ENCODE assay signal across 16 mouse cellular contexts in genomic region chr1:40124237-40124636, GRCm38 (mm10). TPM values are rescaled to one million over a fixed set of nuclear protein-coding genes. Genes with fewer than 3 reads are reported as not detected.
"Had no signal": no experiment of that assay in that cellular context is flagged by ENCODE, and none has a peak within 500 bp of the region (broad histone marks: within the 10 kb centered on the region; RNA-seq: fewer than 3 reads in every experiment).

No protein-coding gene starts in this region.

- DNase-seq: retina, postnatal 1 day; right cerebral cortex, adult 18-20 months; right cerebral cortex, postnatal 14 days; right cerebral cortex, postnatal 25 days; right cerebral cortex, postnatal 4 days; spleen, adult 18-20 months; thymus, adult 18-20 months; thymus, adult 2 months; thymus, postnatal 14 days; thymus, postnatal 25 days; thymus, postnatal 36 days; thymus, postnatal 4 days had no signal

- H3K27ac ChIP-seq: neural tube, embryonic 15.5 days; stomach, embryonic 15.5 days; stomach, postnatal 0 days had no signal

- H3K36me3 ChIP-seq: neural tube, embryonic 15.5 days; stomach, embryonic 15.5 days had no signal

- H3K4me3 ChIP-seq: neural tube, embryonic 15.5 days; stomach, embryonic 15.5 days had no signal

- H3K4me2 ChIP-seq: neural tube, embryonic 15.5 days; stomach, embryonic 15.5 days had no signal

- H3K27me3 ChIP-seq: neural tube, embryonic 15.5 days; stomach, embryonic 15.5 days had no signal

- H3K9ac ChIP-seq: neural tube, embryonic 15.5 days; stomach, embryonic 15.5 days had no signal

- H3K9me3 ChIP-seq: neural tube, embryonic 15.5 days; stomach, embryonic 15.5 days had no signal

- H3K4me1 ChIP-seq: neural tube, embryonic 15.5 days; stomach, embryonic 15.5 days had no signal

RNA-seq across cellular contexts. Expression of gene Il1r2, which starts 50.4 kb away (rescaled TPM):
- polyA plus RNA-seq: testis, adult 2 months had no signal
